Mouse (Mus musculus): ENCODE results near the gene Hist1h1c. TPM values are rescaled to one million over a fixed set of nuclear protein-coding genes. Genes with fewer than 3 reads are reported as not detected.
A peak's percentile ranks its signal among the peaks of the same experiment; 100 is the strongest.
"Not testable (repeated sequence)": the region's sequence is repeated elsewhere in the genome, so short reads cannot be mapped to it uniquely, and the experiment has no call there.

Hist1h1c gene
- polyA plus RNA-seq, 1 experiment from 2014 or later: 37.8 TPM

DNA sequence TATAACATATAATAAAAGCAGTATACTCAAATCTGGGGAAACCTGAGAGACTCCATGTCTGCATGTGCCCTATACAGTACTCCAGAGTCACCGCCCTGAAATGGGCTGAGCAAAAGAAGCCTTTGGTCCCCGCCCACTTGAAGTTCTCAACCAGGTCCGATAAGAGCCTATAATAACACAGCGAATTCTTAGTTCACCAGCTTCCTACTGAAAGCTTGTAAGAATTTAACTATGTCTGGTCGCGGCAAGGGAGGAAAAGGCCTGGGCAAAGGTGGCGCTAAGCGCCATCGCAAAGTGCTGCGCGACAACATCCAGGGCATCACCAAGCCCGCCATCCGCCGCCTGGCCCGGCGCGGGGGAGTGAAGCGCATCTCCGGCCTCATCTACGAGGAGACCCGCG, 18.2 kb downstream of the Hist1h1c start, which contains the start of gene Hist1h4b:
Gene Hist1h4b, plus strand, starts transcription at position 224 of the 400 bp plus-strand sequence.
- peaks cover 15% of the 10 kb centered on the region for H3K4me1 ChIP-seq (replicated peaks; ENCODE audit: control insufficient read depth, insufficient read depth, low read length)
- peak within 1 kb of the TSS; percentile 66 for H3K9ac ChIP-seq (ENCODE audit: low read length)
- H3K36me3 ChIP-seq (ENCODE audit: control insufficient read depth, insufficient read depth, low read length): no peaks in the 10 kb centered on the region
- H3K27me3 ChIP-seq (ENCODE audit: control insufficient read depth, insufficient read depth, low read depth, low read length): no peaks in the 10 kb centered on the region
- H3K4me2 ChIP-seq (ENCODE audit: low read depth, low read length): peak within 1 kb of the TSS; percentile 64
- 1% methylated on average over 15 of the region's 22 CpGs for WGBS
- H3K9me3 ChIP-seq (ENCODE audit: control insufficient read depth, low read length): no peaks in the 10 kb centered on the region
- peak within 1 kb of the TSS; percentile 91 for H3K27ac ChIP-seq (ENCODE audit: low read length)
- peak within 1 kb of the TSS; percentile 42 for H3K4me3 ChIP-seq (ENCODE audit: low read length)
- peak; percentile 75 for ATAC-seq (ENCODE audit: low read depth)

DNA sequence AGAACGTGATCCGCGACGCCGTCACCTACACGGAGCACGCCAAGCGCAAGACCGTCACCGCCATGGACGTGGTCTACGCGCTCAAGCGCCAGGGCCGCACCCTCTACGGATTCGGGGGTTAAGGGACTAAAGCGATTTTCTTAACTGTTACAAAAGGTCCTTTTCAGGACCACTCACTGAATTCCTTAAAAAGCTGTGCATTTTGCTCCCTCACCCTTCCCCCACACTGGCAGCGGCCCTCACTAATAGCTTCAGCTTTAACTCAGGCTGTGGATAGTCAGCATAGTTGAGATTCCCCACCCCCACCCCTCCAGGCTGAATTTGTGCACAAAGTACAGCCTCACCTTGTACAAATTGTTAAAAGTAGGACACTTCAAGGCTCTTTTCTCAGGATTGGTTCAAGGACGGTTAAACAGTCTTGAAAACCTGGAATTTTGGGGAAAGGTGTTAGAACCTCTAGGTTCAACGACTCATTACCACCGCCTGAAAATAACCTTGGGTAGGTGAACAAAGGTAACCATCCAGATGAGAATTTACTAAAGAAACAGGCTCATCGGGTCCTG, 18.7 kb downstream of the Hist1h1c start:
- under 1% methylated on average over 14 of the region's 23 CpGs for WGBS
- no peaks in the 10 kb centered on the region for H3K9me3 ChIP-seq (ENCODE audit: control insufficient read depth, low read length)
- H3K4me3 ChIP-seq (ENCODE audit: low read length): peak overlapping the region; percentile 42
- peak overlapping the region; percentile 91 for H3K27ac ChIP-seq (ENCODE audit: low read length)
- H3K4me1 ChIP-seq (replicated peaks; ENCODE audit: control insufficient read depth, insufficient read depth, low read length): peaks cover 15% of the 10 kb centered on the region
- H3K36me3 ChIP-seq (ENCODE audit: control insufficient read depth, insufficient read depth, low read length): no peaks in the 10 kb centered on the region
- H3K9ac ChIP-seq (ENCODE audit: low read length): peak overlapping the region; percentile 66
- peak; percentile 1; the same call in 1 of the 2 replicates for ATAC-seq (ENCODE audit: low read depth)
- H3K4me2 ChIP-seq (ENCODE audit: low read depth, low read length): peak overlapping the region; percentile 64
- no peaks in the 10 kb centered on the region for H3K27me3 ChIP-seq (ENCODE audit: control insufficient read depth, insufficient read depth, low read depth, low read length)

DNA sequence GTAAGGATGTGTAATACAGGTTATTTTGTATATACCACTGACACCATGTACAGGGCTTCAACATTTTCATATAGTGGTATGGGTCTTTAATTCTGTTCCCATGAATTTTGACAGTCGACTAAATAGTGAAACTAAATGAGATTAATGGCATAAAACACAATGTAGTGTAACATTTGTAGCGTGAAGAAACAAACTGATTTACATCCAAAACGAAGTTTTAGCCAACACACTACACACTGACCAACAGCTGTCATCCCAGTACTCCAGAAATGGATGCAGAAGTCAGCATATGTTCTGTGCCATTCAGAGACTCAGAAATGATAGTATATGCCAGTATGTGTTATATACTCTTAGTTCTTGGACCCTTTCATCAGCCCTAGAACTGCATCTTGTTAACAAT, 19.3 kb downstream of the Hist1h1c start:
- H3K27ac ChIP-seq (ENCODE audit: low read length): no peak overlapping the region
- H3K36me3 ChIP-seq (ENCODE audit: control insufficient read depth, insufficient read depth, low read length): no peaks in the 10 kb centered on the region
- H3K27me3 ChIP-seq (ENCODE audit: control insufficient read depth, insufficient read depth, low read depth, low read length): no peaks in the 10 kb centered on the region
- 41% methylated on average over 3 of the region's 3 CpGs for WGBS
- H3K4me1 ChIP-seq (replicated peaks; ENCODE audit: control insufficient read depth, insufficient read depth, low read length): peaks cover 13% of the 10 kb centered on the region
- H3K4me2 ChIP-seq (ENCODE audit: low read depth, low read length): peak overlapping the region; percentile 26; the same call in 1 of the 2 replicates
- no peak overlapping the region for H3K4me3 ChIP-seq (ENCODE audit: low read length)
- ATAC-seq (ENCODE audit: low read depth): no peak
- no peak overlapping the region for H3K9ac ChIP-seq (ENCODE audit: low read length)
- H3K9me3 ChIP-seq (ENCODE audit: control insufficient read depth, low read length): no peaks in the 10 kb centered on the region

DNA sequence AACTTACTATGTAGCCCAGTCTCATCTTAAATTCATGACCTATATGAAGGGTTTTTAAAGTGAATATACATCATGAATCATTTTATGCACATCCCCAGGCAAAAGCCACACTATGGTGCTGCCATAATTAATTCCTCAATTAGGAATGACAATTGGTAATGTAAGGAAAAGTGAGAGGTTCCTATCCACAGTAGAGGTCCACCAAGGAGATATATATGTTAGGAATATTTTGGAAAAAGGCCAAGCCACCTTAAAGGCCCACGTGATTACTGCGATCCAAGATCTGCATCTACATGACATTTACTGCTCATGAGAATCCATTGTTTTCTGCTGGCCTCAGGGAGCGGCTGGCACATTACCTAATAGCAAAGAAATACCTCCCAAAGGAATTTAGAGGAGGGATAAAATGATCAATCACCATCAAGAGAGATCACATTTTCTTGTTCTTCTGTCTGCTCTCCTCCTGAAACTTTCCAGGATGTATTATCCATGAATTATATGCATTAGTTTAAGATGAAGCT, 20.7 kb downstream of the Hist1h1c start:
- no peak for ATAC-seq (ENCODE audit: low read depth)
- H3K4me3 ChIP-seq (ENCODE audit: low read length): no peak overlapping the region
- no peak overlapping the region for H3K9ac ChIP-seq (ENCODE audit: low read length)
- H3K27ac ChIP-seq (ENCODE audit: low read length): no peak overlapping the region
- no peaks in the 10 kb centered on the region for H3K36me3 ChIP-seq (ENCODE audit: control insufficient read depth, insufficient read depth, low read length)
- 78% methylated on average over 3 of the region's 3 CpGs for WGBS
- H3K9me3 ChIP-seq (ENCODE audit: control insufficient read depth, low read length): no peaks in the 10 kb centered on the region
- peaks cover 13% of the 10 kb centered on the region for H3K4me1 ChIP-seq (replicated peaks; ENCODE audit: control insufficient read depth, insufficient read depth, low read length)
- H3K4me2 ChIP-seq (ENCODE audit: low read depth, low read length): no peak overlapping the region
- H3K27me3 ChIP-seq (ENCODE audit: control insufficient read depth, insufficient read depth, low read depth, low read length): no peaks in the 10 kb centered on the region

DNA sequence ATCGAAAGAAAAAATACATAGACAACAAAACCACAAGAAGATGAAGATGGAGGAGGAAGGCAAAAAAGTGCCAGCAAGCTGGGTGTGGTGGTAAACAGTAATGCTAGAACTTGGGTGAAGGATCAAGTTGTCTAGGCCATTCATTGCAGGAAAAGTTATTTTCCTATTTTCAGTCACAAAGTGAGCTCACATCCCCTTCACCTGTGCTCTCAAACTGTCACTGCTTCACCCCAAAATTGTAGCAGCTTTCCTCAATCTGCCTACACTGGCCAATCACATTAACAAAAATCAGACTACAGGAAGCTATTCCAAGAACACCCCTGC, 21.3 kb downstream of the Hist1h1c start:
- H3K9me3 ChIP-seq (ENCODE audit: control insufficient read depth, low read length): no peaks in the 10 kb centered on the region

DNA sequence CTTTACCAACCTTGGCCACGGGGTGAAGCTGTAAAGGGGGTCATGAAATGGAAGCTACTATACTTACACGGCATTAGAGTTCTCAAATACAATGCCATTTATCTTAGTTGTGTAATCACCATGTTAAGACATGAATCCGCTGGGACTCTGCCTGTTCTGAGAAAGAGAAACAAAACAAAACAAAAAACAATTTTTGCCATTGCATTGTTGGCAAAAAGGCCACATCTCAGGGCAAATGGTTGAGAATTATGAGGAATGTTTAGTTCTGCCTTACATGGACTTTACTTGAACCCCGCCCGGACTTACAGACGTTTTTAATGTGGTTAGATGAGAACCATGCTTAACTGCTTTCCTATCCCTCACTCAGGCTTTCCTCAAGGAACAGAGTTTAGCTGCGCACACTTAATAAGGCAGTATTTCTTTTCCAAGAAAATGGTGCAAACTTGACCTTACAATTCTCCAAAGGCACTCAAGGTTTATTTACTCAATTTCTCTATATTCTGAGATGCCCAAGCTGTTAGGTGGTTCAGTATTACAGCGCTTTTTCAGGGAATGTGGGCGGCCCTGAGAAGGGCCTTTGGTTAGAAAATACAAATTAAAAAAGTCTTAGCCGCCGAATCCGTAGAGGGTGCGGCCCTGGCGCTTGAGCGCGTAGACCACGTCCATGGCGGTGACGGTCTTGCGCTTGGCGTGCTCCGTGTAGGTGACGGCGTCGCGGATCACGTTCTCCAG, 21.8 kb downstream of the Hist1h1c start:
- H3K36me3 ChIP-seq (ENCODE audit: control insufficient read depth, insufficient read depth, low read length): no peaks in the 10 kb centered on the region
- no peaks in the 10 kb centered on the region for H3K9me3 ChIP-seq (ENCODE audit: control insufficient read depth, low read length)
- peak overlapping the region; percentile 53 for H3K4me3 ChIP-seq (ENCODE audit: low read length)
- H3K4me2 ChIP-seq (ENCODE audit: low read depth, low read length): peak overlapping the region; percentile 77
- no peak for ATAC-seq (ENCODE audit: low read depth)
- peaks cover 18% of the 10 kb centered on the region for H3K4me1 ChIP-seq (replicated peaks; ENCODE audit: control insufficient read depth, insufficient read depth, low read length)
- H3K27ac ChIP-seq (ENCODE audit: low read length): peak overlapping the region; percentile 95
- H3K9ac ChIP-seq (ENCODE audit: low read length): peak overlapping the region; percentile 70
- WGBS: 1% methylated on average over 18 of the region's 27 CpGs
- no peaks in the 10 kb centered on the region for H3K27me3 ChIP-seq (ENCODE audit: control insufficient read depth, insufficient read depth, low read depth, low read length)

More for the DNA sequence above, 21.3 kb downstream of the Hist1h1c start:
- H3K27ac ChIP-seq (ENCODE audit: low read length): peak overlapping the region; percentile 95
- H3K4me1 ChIP-seq (replicated peaks; ENCODE audit: control insufficient read depth, insufficient read depth, low read length): peaks cover 15% of the 10 kb centered on the region
- H3K4me2 ChIP-seq (ENCODE audit: low read depth, low read length): peak overlapping the region; percentile 77
- H3K9ac ChIP-seq (ENCODE audit: low read length): peak overlapping the region; percentile 70
- WGBS: 72% methylated on average over 1 of the region's 1 CpGs
- H3K4me3 ChIP-seq (ENCODE audit: low read length): peak overlapping the region; percentile 53
- no peak for ATAC-seq (ENCODE audit: low read depth)
- H3K27me3 ChIP-seq (ENCODE audit: control insufficient read depth, insufficient read depth, low read depth, low read length): no peaks in the 10 kb centered on the region
- H3K36me3 ChIP-seq (ENCODE audit: control insufficient read depth, insufficient read depth, low read length): no peaks in the 10 kb centered on the region

DNA sequence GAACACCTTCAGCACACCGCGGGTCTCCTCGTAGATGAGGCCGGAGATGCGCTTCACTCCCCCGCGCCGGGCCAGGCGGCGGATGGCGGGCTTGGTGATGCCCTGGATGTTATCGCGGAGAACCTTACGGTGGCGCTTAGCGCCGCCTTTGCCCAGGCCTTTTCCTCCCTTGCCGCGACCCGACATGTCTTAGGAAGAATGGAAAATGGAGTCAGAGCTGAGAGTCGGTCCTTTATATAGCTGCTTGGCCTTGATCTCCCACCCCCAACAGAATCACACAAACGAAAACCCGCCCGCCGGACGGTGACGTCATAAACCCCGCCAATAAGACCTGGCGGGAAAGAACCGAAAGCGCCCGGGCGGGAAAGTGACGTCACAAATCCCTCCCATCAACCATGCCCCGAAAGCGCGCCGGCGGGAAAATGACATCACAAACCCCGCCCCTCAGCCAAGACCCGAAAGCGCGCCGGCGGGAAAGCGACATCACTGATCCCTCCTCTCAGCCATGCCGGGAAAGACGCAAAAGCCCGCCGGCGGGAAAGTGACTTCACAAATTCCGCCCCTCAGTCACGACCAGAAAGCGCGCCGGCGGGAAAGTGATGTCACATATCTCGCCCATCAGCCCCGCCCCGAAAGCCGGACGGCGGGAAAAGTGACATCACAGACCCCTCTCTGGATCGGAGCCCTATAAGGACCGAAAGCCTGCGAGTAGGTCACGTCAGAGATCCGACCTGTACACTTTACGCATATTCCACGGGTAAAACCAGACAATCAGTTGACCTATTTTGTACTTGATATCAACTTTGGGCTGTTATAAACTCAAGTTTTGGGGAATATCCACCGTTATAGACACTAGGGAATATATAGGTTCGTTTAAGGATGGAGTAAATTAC, 22.6 kb downstream of the Hist1h1c start, which contains the start of gene Hist1h4a:
Gene Hist1h4a, minus strand, starts transcription at position 259 of the 893 bp plus-strand sequence.
- Histone ChIP-seq H3K36me3 (ENCODE audit: control insufficient read depth, insufficient read depth, low read length) (no peaks in the 10 kb centered on the region), H3K27ac (ENCODE audit: low read length) (peak within 1 kb of the TSS; percentile 95), H3K9me3 (ENCODE audit: control insufficient read depth, low read length) (no peaks in the 10 kb centered on the region), H3K4me1 (replicated peaks; ENCODE audit: control insufficient read depth, insufficient read depth, low read length) (peaks cover 18% of the 10 kb centered on the region), H3K4me3 (ENCODE audit: low read length) (peak within 1 kb of the TSS; percentile 53), H3K27me3 (ENCODE audit: control insufficient read depth, insufficient read depth, low read depth, low read length) (no peaks in the 10 kb centered on the region), H3K9ac (ENCODE audit: low read length) (peak within 1 kb of the TSS; percentile 71), H3K4me2 (ENCODE audit: low read depth, low read length) (peak within 1 kb of the TSS; percentile 77)
- peak; percentile 76 for ATAC-seq (ENCODE audit: low read depth)
- under 1% methylated on average over 67 of the region's 72 CpGs for WGBS

DNA sequence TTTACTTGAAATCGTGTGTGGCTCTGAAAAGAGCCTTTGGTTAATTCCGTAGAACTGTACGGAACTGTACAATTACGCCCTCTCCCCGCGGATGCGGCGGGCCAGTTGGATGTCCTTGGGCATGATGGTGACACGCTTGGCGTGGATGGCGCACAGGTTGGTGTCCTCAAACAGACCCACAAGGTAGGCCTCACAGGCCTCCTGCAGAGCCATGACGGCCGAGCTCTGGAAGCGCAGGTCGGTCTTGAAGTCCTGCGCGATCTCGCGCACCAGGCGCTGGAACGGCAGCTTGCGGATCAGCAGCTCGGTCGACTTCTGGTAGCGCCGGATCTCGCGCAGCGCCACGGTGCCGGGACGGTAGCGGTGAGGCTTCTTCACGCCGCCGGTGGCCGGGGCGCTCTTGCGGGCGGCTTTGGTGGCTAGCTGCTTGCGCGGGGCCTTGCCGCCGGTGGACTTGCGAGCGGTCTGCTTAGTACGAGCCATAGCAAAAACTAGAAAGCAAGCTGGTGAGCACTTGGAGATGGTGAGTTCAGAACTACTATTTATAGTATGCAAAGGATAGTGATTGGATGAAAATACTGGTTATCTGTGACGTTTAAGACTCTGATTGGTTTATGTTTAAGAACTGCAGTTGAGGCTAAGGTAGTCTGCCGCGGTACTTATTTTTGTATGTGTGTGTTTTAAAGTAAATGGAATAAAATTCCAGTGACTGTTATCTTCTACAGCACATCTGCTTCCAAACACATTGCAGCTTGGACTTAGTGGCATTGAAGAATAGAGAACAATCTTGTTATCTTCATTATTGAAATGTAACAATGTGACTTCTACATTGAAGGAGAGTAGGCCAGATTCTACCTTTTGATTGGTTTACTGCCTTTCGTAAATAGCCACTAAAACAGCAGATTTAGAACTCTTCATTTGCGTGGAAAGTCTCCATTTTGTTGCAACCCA, 23.5 kb downstream of the Hist1h1c start, which contains the start of gene Hist1h3a:
Gene Hist1h3a, minus strand, starts transcription at position 516 of the 951 bp plus-strand sequence.
- Histone ChIP-seq H3K4me3 (ENCODE audit: low read length) (peak within 1 kb of the TSS; percentile 53), H3K9ac (ENCODE audit: low read length) (peak within 1 kb of the TSS; percentile 71), H3K4me2 (ENCODE audit: low read depth, low read length) (peak within 1 kb of the TSS; percentile 77), H3K27ac (ENCODE audit: low read length) (peak within 1 kb of the TSS; percentile 95), H3K4me1 (replicated peaks; ENCODE audit: control insufficient read depth, insufficient read depth, low read length) (peaks cover 18% of the 10 kb centered on the region)
- not testable (repeated sequence) for H3K27me3 ChIP-seq (ENCODE audit: control insufficient read depth, insufficient read depth, low read depth, low read length); H3K9me3 ChIP-seq (ENCODE audit: control insufficient read depth, low read length); H3K36me3 ChIP-seq (ENCODE audit: control insufficient read depth, insufficient read depth, low read length)
- ATAC-seq (ENCODE audit: low read depth): peak; percentile 68
- under 1% methylated on average over 27 of the region's 52 CpGs for WGBS

All from lung, embryonic 16.5 days (tissue).